Mouse (Mus musculus) urinary bladder, postnatal 36 days (tissue): Measurements from ENCODE around the gene Zfp42.
"Not testable (repeated sequence)": the region's sequence is repeated elsewhere in the genome, so short reads cannot be mapped to it uniquely, and the experiment has no call there.

ENCODE experiments used
- DNase-seq, 2 experiments: peaks; one replicate each; pipeline ENCODE4 v3.0.0; 2022; ENCODE audit warnings: low spot score in 2 of 2, mixed read lengths in 1 of 2

The Zfp42 gene

GRCm38 (mm10) chr8:43306896-43307295 lies at the start of gene Zfp42:
Gene Zfp42, minus strand, starts transcription at chr8:43306980.
- DNase-seq, result no peak

- no peak for DNase-seq
These were observed 49.4 kb upstream of the Zfp42 start for GRCm38 (mm10) chr8:43356069-43356770.

GRCm38 (mm10) chr8:43352241-43352640 lies 45.5 kb upstream of the Zfp42 start:
- not testable (repeated sequence) for DNase-seq

- DNase-seq, result no peak
These were observed 31.8 kb upstream of the Zfp42 start for GRCm38 (mm10) chr8:43338555-43338954.

- peak in 1 of 2 experiments; percentile 9 for DNase-seq
These were observed 26.7 kb upstream of the Zfp42 start for GRCm38 (mm10) chr8:43333465-43333864.

GRCm38 (mm10) chr8:43331657-43332056 lies 24.9 kb upstream of the Zfp42 start:
- DNase-seq, result no peak

GRCm38 (mm10) chr8:43329913-43330705 lies 23.3 kb upstream of the Zfp42 start:
- no peak for DNase-seq

GRCm38 (mm10) chr8:43328666-43329065 lies 21.9 kb upstream of the Zfp42 start:
- no peak for DNase-seq

GRCm38 (mm10) chr8:43320771-43321170 lies 14.0 kb upstream of the Zfp42 start:
- DNase-seq, result no peak

GRCm38 (mm10) chr8:43308213-43308612 lies 1.4 kb upstream of the Zfp42 start:
- DNase-seq, result no peak

GRCm38 (mm10) chr8:43305676-43306075 lies 1.1 kb downstream of the Zfp42 start:
- no peak for DNase-seq

- DNase-seq, result no peak
These were observed 7.0 kb downstream of the Zfp42 start for GRCm38 (mm10) chr8:43299796-43300195.

GRCm38 (mm10) chr8:43295826-43296225 lies 11.0 kb downstream of the Zfp42 start:
- DNase-seq, result no peak

- no peak for DNase-seq
These were observed 12.6 kb downstream of the Zfp42 start for GRCm38 (mm10) chr8:43294191-43294590.

- no peak for DNase-seq
These were observed 16.2 kb downstream of the Zfp42 start for GRCm38 (mm10) chr8:43290424-43291111.

GRCm38 (mm10) chr8:43289781-43290180 lies 17.0 kb downstream of the Zfp42 start:
- no peak for DNase-seq

- no peak for DNase-seq
These were observed 17.9 kb downstream of the Zfp42 start for GRCm38 (mm10) chr8:43288840-43289239.

GRCm38 (mm10) chr8:43287456-43287855 lies 19.3 kb downstream of the Zfp42 start:
- DNase-seq, result no peak

- DNase-seq, result no peak
These were observed 23.5 kb downstream of the Zfp42 start for GRCm38 (mm10) chr8:43283231-43283630.

- no peak for DNase-seq
These were observed 28.4 kb downstream of the Zfp42 start for GRCm38 (mm10) chr8:43278397-43278796.

- no peak for DNase-seq
These were observed 45.8 kb downstream of the Zfp42 start for GRCm38 (mm10) chr8:43260961-43261360.

GRCm38 (mm10) chr8:43257886-43258285 lies 48.9 kb downstream of the Zfp42 start:
- no peak for DNase-seq
